Mouse (Mus musculus) midbrain, postnatal 0 days (tissue): Measurements from ENCODE around the gene Gm14147. TPM values are rescaled to one million over a fixed set of nuclear protein-coding genes. Genes with fewer than 3 reads are reported as not detected.
"Not testable (repeated sequence)": the region's sequence is repeated elsewhere in the genome, so short reads cannot be mapped to it uniquely, and the experiment has no call there.

Experiments used
- ATAC-seq: fragments of 200-750 bp; cut with Nextera tagmentation; 2 replicates; pipeline ENCODE4 v1.8.0; 2017; ENCODE audit warnings: moderate number of reproducible peaks, mild to moderate bottlenecking, moderate TSS enrichment, moderate library complexity; ENCODE audit not compliant: low FRiP score
- DNase-seq: peaks from one replicate; pipeline ENCODE4 v3.0.0-alpha.2; 2015; ENCODE audit warnings: low spot score
- H3K27ac ChIP-seq: fragments of 300-500 bp; sonication (generic); 2 replicates; pipeline ENCODE4 v1.5.1; 2014; ENCODE audit warnings: low read depth, mild to moderate bottlenecking, low read length, mixed read lengths
- H3K27me3 ChIP-seq: fragments of 300-500 bp; sonication (generic); 2 replicates; pipeline ENCODE4 v1.6.1; 2014; ENCODE audit warnings: low read length, control low read depth, mixed read lengths; ENCODE audit not compliant: insufficient read depth
- H3K36me3 ChIP-seq: fragments of 300-500 bp; sonication (generic); 2 replicates; pipeline ENCODE4 v1.6.1; 2014; ENCODE audit warnings: low read length, control low read depth, mixed read lengths; ENCODE audit not compliant: insufficient read depth
- H3K4me1 ChIP-seq: fragments of 300-500 bp; sonication (generic); 2 replicates; pipeline ENCODE4 v1.6.1; 2014; ENCODE audit warnings: mild to moderate bottlenecking, control low read depth, antibody characterized with exemption, low read length, mixed read lengths; ENCODE audit not compliant: insufficient read depth
- H3K4me2 ChIP-seq: fragments of 300-500 bp; sonication (generic); 2 replicates; pipeline ENCODE4 v1.6.1; 2014; ENCODE audit warnings: low read depth, mild to moderate bottlenecking, low read length, mixed read lengths; ENCODE audit not compliant: poor library complexity, severe bottlenecking
- H3K4me3 ChIP-seq: fragments of 300-500 bp; sonication (generic); 2 replicates; pipeline ENCODE4 v1.5.1; 2014; ENCODE audit warnings: low read depth, mild to moderate bottlenecking, low read length, moderate library complexity
- H3K9ac ChIP-seq: fragments of 300-500 bp; sonication (generic); replicated peaks from 2 replicates; pipeline ENCODE4 v1.6.1; 2014; ENCODE audit warnings: mild to moderate bottlenecking, low read length, moderate library complexity, mixed read lengths; ENCODE audit not compliant: poor library complexity, severe bottlenecking
- H3K9me3 ChIP-seq: fragments of 300-500 bp; sonication (generic); 2 replicates; pipeline ENCODE4 v1.6.1; 2016; ENCODE audit warnings: low read length, control low read depth
- CTCF ChIP-seq: IDR thresholded peaks from 2 replicates; pipeline ENCODE4 v1.5.1; 2016; ENCODE audit warnings: antibody characterized with exemption, mild to moderate bottlenecking
- WGBS: fragments of 180-500 bp; shearing (Covaris S2); extraction: QIAGEN DNeasy Blood & Tissue Kit; methylation state at CpG from one replicate; pipeline ENCODE4 v1.1.7; 2014; 5-methylcytosine and 5-hydroxymethylcytosine counted together
- polyA plus RNA-seq: library from polyadenylated mRNA; unstranded; fragments of >200 nt; fragmentation: Nextera tagmentation; extraction: Ambion mirVana; gene quantifications from 2 replicates; pipeline ENCODE4 v1.2.1, GENCODE M21; 2015
- total RNA-seq: library from RNA; depleted of rRNA; stranded (reverse); fragments of >200 nt; gene quantifications from 2 replicates; pipeline ENCODE4 v1.2.3, GENCODE M21; 2014; rRNA removed

Gm14147 gene
- total RNA-seq (not detected in 2 replicates), polyA plus RNA-seq (not detected in 2 replicates)

- not testable (repeated sequence) for H3K9ac ChIP-seq, H3K4me2 ChIP-seq, ATAC-seq, H3K27me3 ChIP-seq, H3K4me3 ChIP-seq, H3K27ac ChIP-seq, H3K36me3 ChIP-seq, DNase-seq, H3K4me1 ChIP-seq, H3K9me3 ChIP-seq
- no CpG with 5 or more reads among the region's 3 CpGs for WGBS
Observed at GRCm38 (mm10) chr2:151097945-151098344, at the start of gene Gm14147. Gm14147 (plus strand) TSS chr2:151098245.

- 87% methylated on average over 1 of the region's 1 CpGs for WGBS
- no peak overlapping the region for H3K27ac ChIP-seq
- TF ChIP-seq CTCF, result no peak
Observed at GRCm38 (mm10) chr2:151056637-151057036, 41.4 kb upstream of the Gm14147 start.

GRCm38 (mm10) chr2:151092250-151092649 lies 5.8 kb upstream of the Gm14147 start, which contains the start of gene Gm14151:
Gm14151 (minus strand) TSS chr2:151092350.
- H3K36me3 ChIP-seq, H3K4me2 ChIP-seq, ATAC-seq, H3K27ac ChIP-seq, H3K27me3 ChIP-seq, DNase-seq, H3K9me3 ChIP-seq, H3K9ac ChIP-seq, H3K4me1 ChIP-seq, H3K4me3 ChIP-seq: not testable (repeated sequence)
- WGBS, result no CpG with 5 or more reads among the region's 3 CpGs

More at GRCm38 (mm10) chr2:151056637-151057036, 41.4 kb upstream of the Gm14147 start:
- H3K27me3 ChIP-seq, result no peaks in the 10 kb centered on the region
- no peak overlapping the region for H3K4me3 ChIP-seq
- no peak for ATAC-seq
- no peaks in the 10 kb centered on the region for H3K4me1 ChIP-seq
- no peak overlapping the region for H3K4me2 ChIP-seq
- H3K36me3 ChIP-seq, result no peaks in the 10 kb centered on the region
- H3K9ac ChIP-seq, result no peak overlapping the region
- no peaks in the 10 kb centered on the region for H3K9me3 ChIP-seq
- DNase-seq, result no peak

Other genes starting within 250 kb of the Gm14147 start
- 156 and 167 TPM in 2 replicates for gene Abhd12, start 193.5 kb upstream of the Gm14147 start, total RNA-seq
- gene Abhd12, start 193.5 kb upstream of the Gm14147 start, polyA plus RNA-seq, result 144 and 156 TPM in 2 replicates
- 4.2 and 5.7 TPM in 2 replicates for gene Gins1, start 192.8 kb upstream of the Gm14147 start, total RNA-seq
- gene Gins1, start 192.8 kb upstream of the Gm14147 start, polyA plus RNA-seq, result 7.1 and 7.8 TPM in 2 replicates
- 3.8 and 7.8 TPM in 2 replicates for gene Ninl, start 58.9 kb upstream of the Gm14147 start, total RNA-seq
- gene Ninl, start 58.9 kb upstream of the Gm14147 start, polyA plus RNA-seq, result 2.6 and 2.7 TPM in 2 replicates
- 6.7 and 13.8 TPM in 2 replicates for gene Nanp, start 58.8 kb upstream of the Gm14147 start, total RNA-seq
- 32.1 and 35.6 TPM in 2 replicates for gene Nanp, start 58.8 kb upstream of the Gm14147 start, polyA plus RNA-seq
- not detected in 2 replicates for gene Gm14151, start 5.9 kb upstream of the Gm14147 start, total RNA-seq
- not detected in 2 replicates for gene Gm14151, start 5.9 kb upstream of the Gm14147 start, polyA plus RNA-seq